Mouse (Mus musculus): ENCODE measurements at regions not wholly inside any gene's neighbourhood (a gene's known extent, or its start where the extent isn't known, plus 50 kb on each side); places are given as distances from the start of the nearest gene placed in this dataset.
"Not testable (repeated sequence)": the region's sequence is repeated elsewhere in the genome, so short reads cannot be mapped to it uniquely, and the experiment has no call there.

- 79% methylated on average over 2 of the region's 5 CpGs for WGBS
- H3K9me3 ChIP-seq (ENCODE audit: control insufficient read depth, low read length); H3K4me3 ChIP-seq (ENCODE audit: low read length); H3K4me2 ChIP-seq (ENCODE audit: low read depth, low read length); H3K4me1 ChIP-seq (ENCODE audit: control insufficient read depth, insufficient read depth, low read length); ATAC-seq; H3K9ac ChIP-seq (ENCODE audit: low read depth, low read length); H3K36me3 ChIP-seq (ENCODE audit: control insufficient read depth, insufficient read depth, low read length); H3K27ac ChIP-seq (ENCODE audit: low read length); H3K27me3 ChIP-seq (replicated peaks; ENCODE audit: control insufficient read depth, insufficient read depth, low read length): not testable (repeated sequence)
These were observed 846.2 kb downstream of the Dad1 start for GRCm38 (mm10) chr14:53407500-53408227.

GRCm38 (mm10) chr14:53390307-53390706 is 863.6 kb downstream of the Dad1 start:
- H3K4me3 ChIP-seq (ENCODE audit: low read length); H3K27ac ChIP-seq (ENCODE audit: low read length); ATAC-seq; H3K36me3 ChIP-seq (ENCODE audit: control insufficient read depth, insufficient read depth, low read length); H3K9ac ChIP-seq (ENCODE audit: low read depth, low read length); H3K4me2 ChIP-seq (ENCODE audit: low read depth, low read length); H3K9me3 ChIP-seq (ENCODE audit: control insufficient read depth, low read length); H3K27me3 ChIP-seq (replicated peaks; ENCODE audit: control insufficient read depth, insufficient read depth, low read length); H3K4me1 ChIP-seq (ENCODE audit: control insufficient read depth, insufficient read depth, low read length): not testable (repeated sequence)
- WGBS, result no CpG with 5 or more reads among the region's 1 CpGs

GRCm38 (mm10) chr14:53374591-53374990 is 879.0 kb upstream of the Olfr1507 start:
- H3K9ac ChIP-seq (ENCODE audit: low read depth, low read length); H3K4me1 ChIP-seq (ENCODE audit: control insufficient read depth, insufficient read depth, low read length); H3K4me2 ChIP-seq (ENCODE audit: low read depth, low read length); H3K27ac ChIP-seq (ENCODE audit: low read length); H3K4me3 ChIP-seq (ENCODE audit: low read length); H3K36me3 ChIP-seq (ENCODE audit: control insufficient read depth, insufficient read depth, low read length); H3K27me3 ChIP-seq (replicated peaks; ENCODE audit: control insufficient read depth, insufficient read depth, low read length); H3K9me3 ChIP-seq (ENCODE audit: control insufficient read depth, low read length); ATAC-seq: not testable (repeated sequence)
- 75% methylated on average over 5 of the region's 6 CpGs for WGBS

- not testable (repeated sequence) for H3K36me3 ChIP-seq (ENCODE audit: control insufficient read depth, insufficient read depth, low read length); ATAC-seq; H3K4me1 ChIP-seq (ENCODE audit: control insufficient read depth, insufficient read depth, low read length); H3K9me3 ChIP-seq (ENCODE audit: control insufficient read depth, low read length); H3K4me3 ChIP-seq (ENCODE audit: low read length); H3K27me3 ChIP-seq (replicated peaks; ENCODE audit: control insufficient read depth, insufficient read depth, low read length); H3K27ac ChIP-seq (ENCODE audit: low read length); H3K9ac ChIP-seq (ENCODE audit: low read depth, low read length); H3K4me2 ChIP-seq (ENCODE audit: low read depth, low read length)
- no CpG with 5 or more reads among the region's 2 CpGs for whole genome bisulfite sequencing
These were observed 878.4 kb upstream of the Olfr1507 start for GRCm38 (mm10) chr14:53373777-53374468.

GRCm38 (mm10) chr14:53369776-53370175 is 874.2 kb upstream of the Olfr1507 start:
- WGBS, result 59% methylated on average over 2 of the region's 2 CpGs
- Histone ChIP-seq H3K36me3 (ENCODE audit: control insufficient read depth, insufficient read depth, low read length) (no peaks in the 10 kb centered on the region), H3K9ac (ENCODE audit: low read depth, low read length) (no peak overlapping the region), H3K27ac (ENCODE audit: low read length) (no peak overlapping the region), H3K4me1 (ENCODE audit: control insufficient read depth, insufficient read depth, low read length) (no peaks in the 10 kb centered on the region), H3K27me3 (replicated peaks; ENCODE audit: control insufficient read depth, insufficient read depth, low read length) (no peaks in the 10 kb centered on the region), H3K9me3 (ENCODE audit: control insufficient read depth, low read length) (no peaks in the 10 kb centered on the region), H3K4me3 (ENCODE audit: low read length) (no peak overlapping the region), H3K4me2 (ENCODE audit: low read depth, low read length) (no peak overlapping the region)
- ATAC-seq, result no peak

GRCm38 (mm10) chr14:53367420-53367819 is 871.9 kb upstream of the Olfr1507 start:
- not testable (repeated sequence) for H3K9me3 ChIP-seq (ENCODE audit: control insufficient read depth, low read length); H3K27ac ChIP-seq (ENCODE audit: low read length); H3K27me3 ChIP-seq (replicated peaks; ENCODE audit: control insufficient read depth, insufficient read depth, low read length); H3K9ac ChIP-seq (ENCODE audit: low read depth, low read length); ATAC-seq; H3K4me3 ChIP-seq (ENCODE audit: low read length); H3K4me1 ChIP-seq (ENCODE audit: control insufficient read depth, insufficient read depth, low read length); H3K36me3 ChIP-seq (ENCODE audit: control insufficient read depth, insufficient read depth, low read length); H3K4me2 ChIP-seq (ENCODE audit: low read depth, low read length)
- 63% methylated on average over 1 of the region's 1 CpGs for WGBS

- WGBS, result 81% methylated on average over 5 of the region's 5 CpGs
- not testable (repeated sequence) for H3K4me2 ChIP-seq (ENCODE audit: low read depth, low read length); H3K27me3 ChIP-seq (replicated peaks; ENCODE audit: control insufficient read depth, insufficient read depth, low read length); H3K36me3 ChIP-seq (ENCODE audit: control insufficient read depth, insufficient read depth, low read length); H3K9ac ChIP-seq (ENCODE audit: low read depth, low read length); H3K4me1 ChIP-seq (ENCODE audit: control insufficient read depth, insufficient read depth, low read length); H3K4me3 ChIP-seq (ENCODE audit: low read length); H3K9me3 ChIP-seq (ENCODE audit: control insufficient read depth, low read length); ATAC-seq; H3K27ac ChIP-seq (ENCODE audit: low read length)
These were observed 868.4 kb upstream of the Olfr1507 start for GRCm38 (mm10) chr14:53363995-53364394.

GRCm38 (mm10) chr14:53362054-53362453 is 866.5 kb upstream of the Olfr1507 start:
- H3K27me3 ChIP-seq (replicated peaks; ENCODE audit: control insufficient read depth, insufficient read depth, low read length); H3K4me1 ChIP-seq (ENCODE audit: control insufficient read depth, insufficient read depth, low read length); H3K4me3 ChIP-seq (ENCODE audit: low read length); H3K4me2 ChIP-seq (ENCODE audit: low read depth, low read length); H3K9ac ChIP-seq (ENCODE audit: low read depth, low read length); H3K36me3 ChIP-seq (ENCODE audit: control insufficient read depth, insufficient read depth, low read length); ATAC-seq; H3K9me3 ChIP-seq (ENCODE audit: control insufficient read depth, low read length); H3K27ac ChIP-seq (ENCODE audit: low read length): not testable (repeated sequence)
- 81% methylated on average over 2 of the region's 2 CpGs for WGBS

GRCm38 (mm10) chr14:53357498-53357897 is 861.9 kb upstream of the Olfr1507 start:
- H3K36me3 ChIP-seq (ENCODE audit: control insufficient read depth, insufficient read depth, low read length); H3K4me3 ChIP-seq (ENCODE audit: low read length); H3K27ac ChIP-seq (ENCODE audit: low read length); H3K9me3 ChIP-seq (ENCODE audit: control insufficient read depth, low read length); H3K4me1 ChIP-seq (ENCODE audit: control insufficient read depth, insufficient read depth, low read length); H3K4me2 ChIP-seq (ENCODE audit: low read depth, low read length); ATAC-seq; H3K9ac ChIP-seq (ENCODE audit: low read depth, low read length); H3K27me3 ChIP-seq (replicated peaks; ENCODE audit: control insufficient read depth, insufficient read depth, low read length): not testable (repeated sequence)
- WGBS, result 69% methylated on average over 1 of the region's 2 CpGs

GRCm38 (mm10) chr14:53356783-53357182 is 861.2 kb upstream of the Olfr1507 start:
- not testable (repeated sequence) for H3K4me1 ChIP-seq (ENCODE audit: control insufficient read depth, insufficient read depth, low read length); H3K36me3 ChIP-seq (ENCODE audit: control insufficient read depth, insufficient read depth, low read length); ATAC-seq; H3K27ac ChIP-seq (ENCODE audit: low read length); H3K27me3 ChIP-seq (replicated peaks; ENCODE audit: control insufficient read depth, insufficient read depth, low read length); H3K9ac ChIP-seq (ENCODE audit: low read depth, low read length); H3K4me2 ChIP-seq (ENCODE audit: low read depth, low read length); H3K9me3 ChIP-seq (ENCODE audit: control insufficient read depth, low read length); H3K4me3 ChIP-seq (ENCODE audit: low read length)
- WGBS, result no CpG with 5 or more reads among the region's 1 CpGs
